Mouse (Mus musculus): ENCODE results near the gene Gm49378.

Gm49378 gene

GRCm38 (mm10) chr14:55637795-55638194 is at the start of gene Gm49378:
Gm49378 (minus strand) TSS chr14:55637895.
- no peak for DNase-seq (ENCODE audit: low spot score in 2 of 2)

GRCm38 (mm10) chr14:55682118-55682493 is 44.4 kb upstream of the Gm49378 start:
- no peak for DNase-seq (ENCODE audit: low spot score in 2 of 2)

- peak; percentile 88 to 93 for DNase-seq (ENCODE audit: low spot score in 2 of 2)
These were observed 43.7 kb upstream of the Gm49378 start, which contains the start of gene Tinf2 for GRCm38 (mm10) chr14:55681160-55682117. Tinf2 (minus strand) TSS chr14:55681820.

DNA sequence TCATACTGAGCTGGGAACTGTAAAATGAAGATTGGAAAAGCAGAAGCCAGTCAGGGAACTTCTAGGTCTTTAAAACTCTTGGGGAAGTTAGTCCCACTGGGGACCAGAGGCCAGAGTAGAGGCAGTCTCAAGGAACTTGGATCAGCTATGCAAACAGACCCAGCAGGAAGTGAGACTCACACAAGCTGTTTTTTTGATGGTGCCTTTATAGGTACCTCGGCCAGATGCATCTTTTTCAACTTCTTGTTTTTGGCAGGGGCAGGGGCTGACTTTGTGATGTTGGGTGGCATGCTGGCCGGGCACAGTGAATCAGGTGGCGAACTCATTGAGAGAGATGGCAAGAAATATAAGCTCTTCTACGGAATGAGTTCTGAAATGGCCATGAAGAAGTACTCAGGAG is 39.9 kb upstream of the Gm49378 start:
- DNase-seq (ENCODE audit: low spot score in 2 of 2): no peak

DNA sequence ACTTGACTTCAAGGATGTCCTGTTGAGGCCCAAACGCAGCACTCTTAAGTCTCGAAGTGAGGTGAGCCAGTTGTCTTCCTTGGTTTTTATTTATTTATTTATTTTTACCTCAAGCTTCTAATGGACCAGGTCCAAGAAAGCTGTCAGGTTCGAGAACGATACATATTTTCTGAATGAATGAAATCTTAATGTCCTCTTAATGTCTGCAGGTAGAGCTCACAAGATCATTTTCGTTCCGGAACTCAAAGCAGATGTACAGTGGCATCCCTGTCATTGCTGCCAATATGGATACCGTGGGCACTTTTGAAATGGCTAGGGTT is 35.0 kb upstream of the Gm49378 start:
- DNase-seq (ENCODE audit: low spot score in 2 of 2): no peak

- peak; percentile 51 to 84 for DNase-seq (ENCODE audit: low spot score in 2 of 2)
These were observed 34.4 kb upstream of the Gm49378 start, which contains the start of the genes Gmpr2 and Nedd8 for GRCm38 (mm10) chr14:55671833-55672740. Gmpr2 (plus strand) TSS chr14:55671941. Nedd8 (minus strand) TSS chr14:55672124.

- no peak for DNase-seq (ENCODE audit: low spot score in 2 of 2)
These were observed 33.8 kb upstream of the Gm49378 start for GRCm38 (mm10) chr14:55671486-55671832.

DNA sequence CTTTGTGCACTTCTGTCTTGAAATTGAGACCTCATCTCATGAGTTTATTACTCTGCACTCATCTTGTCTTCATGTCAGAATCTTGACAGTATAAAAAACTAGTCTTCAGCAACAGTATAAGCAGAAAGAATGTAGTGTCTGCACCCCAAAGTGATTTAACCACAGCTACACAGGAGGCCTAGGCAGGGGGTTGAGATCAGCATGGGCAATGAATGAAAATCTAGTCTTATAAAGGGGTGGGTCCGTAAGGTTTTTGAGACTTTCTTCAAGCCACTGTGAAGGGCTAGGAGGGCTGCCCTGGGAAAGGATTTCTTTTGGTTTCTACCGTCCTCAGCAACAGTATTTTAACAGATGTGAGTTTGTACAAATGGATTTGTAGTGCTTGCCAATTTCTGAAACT is 22.9 kb upstream of the Gm49378 start:
- no peak for DNase-seq (ENCODE audit: low spot score in 2 of 2)

GRCm38 (mm10) chr14:55659960-55660573 is 22.4 kb upstream of the Gm49378 start, which contains the start of gene Mdp1:
Mdp1 (minus strand) TSS chr14:55660508.
- peak; percentile 52 to 73 for DNase-seq (ENCODE audit: low spot score in 2 of 2)

- DNase-seq (ENCODE audit: low spot score in 2 of 2): no peak
These were observed 20.3 kb upstream of the Gm49378 start for GRCm38 (mm10) chr14:55658011-55658410.

- no peak for DNase-seq (ENCODE audit: low spot score in 2 of 2)
These were observed 19.2 kb upstream of the Gm49378 start for GRCm38 (mm10) chr14:55656935-55657334.

- DNase-seq (ENCODE audit: low spot score in 2 of 2): no peak
These were observed 13.8 kb upstream of the Gm49378 start for GRCm38 (mm10) chr14:55651528-55651927.

- no peak for DNase-seq (ENCODE audit: low spot score in 2 of 2)
These were observed 12.2 kb upstream of the Gm49378 start, which contains the start of gene Tssk4 for GRCm38 (mm10) chr14:55649884-55650283. Tssk4 (plus strand) TSS chr14:55650184.

GRCm38 (mm10) chr14:55644261-55644888 is 6.7 kb upstream of the Gm49378 start:
- no peak for DNase-seq (ENCODE audit: low spot score in 2 of 2)

GRCm38 (mm10) chr14:55643060-55643907 is 5.6 kb upstream of the Gm49378 start, which contains the start of gene Tm9sf1:
Tm9sf1 (minus strand) TSS chr14:55643806.
- peak; percentile 53 to 72 for DNase-seq (ENCODE audit: low spot score in 2 of 2)

DNA sequence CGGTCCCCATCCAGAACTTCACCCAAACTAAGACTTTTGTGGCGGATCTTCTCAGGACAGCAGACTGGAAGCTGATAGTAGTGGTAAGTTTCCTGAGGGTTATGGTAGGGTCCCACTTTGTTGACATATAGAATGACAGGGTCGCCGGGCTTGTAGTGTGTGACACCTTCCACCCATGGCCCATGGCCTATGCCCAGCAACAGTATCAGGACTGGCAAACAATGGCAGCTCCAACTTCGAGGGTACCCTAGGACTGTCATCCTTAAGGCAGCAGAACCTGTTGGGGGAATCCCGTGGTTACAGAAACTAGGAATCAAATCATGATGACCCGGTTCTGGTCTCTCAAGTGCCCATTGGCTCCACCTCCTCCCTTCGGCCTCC is 5.0 kb upstream of the Gm49378 start:
- no peak for DNase-seq (ENCODE audit: low spot score in 2 of 2)

- no peak for DNase-seq (ENCODE audit: low spot score in 2 of 2)
These were observed 3.6 kb upstream of the Gm49378 start for GRCm38 (mm10) chr14:55641291-55641690.

GRCm38 (mm10) chr14:55640816-55641215 is 3.1 kb upstream of the Gm49378 start:
- DNase-seq (ENCODE audit: low spot score in 2 of 2): no peak

- DNase-seq (ENCODE audit: low spot score in 2 of 2): peak; percentile 72 to 84
These were observed 2.1 kb downstream of the Gm49378 start, which contains the start of gene Ipo4 for GRCm38 (mm10) chr14:55635523-55636007. Ipo4 (minus strand) TSS chr14:55635957.
